Mouse (Mus musculus) cortical plate, adult 2 months (tissue): ENCODE measurements around the gene Gapvd1.

Source experiments
- CTCF ChIP-seq: fragments of 200-500 bp; IDR thresholded peaks from 2 replicates; pipeline ENCODE4 v1.5.1; 2011; ENCODE audit warnings: mild to moderate bottlenecking, control low read depth, low read length; ENCODE audit not compliant: insufficient read depth; ENCODE audit errors: extremely low read depth
- POLR2A ChIP-seq: fragments of 200-500 bp; IDR thresholded peaks from 2 replicates; pipeline ENCODE4 v1.6.1; 2011; ENCODE audit warnings: mild to moderate bottlenecking, low read length, control low read depth; ENCODE audit not compliant: insufficient read depth; ENCODE audit errors: extremely low read depth

GRCm38 (mm10) chr2:34642351-34642750, 112.7 kb downstream of the Gapvd1 start:
- no peak for TF ChIP-seq POLR2A
- TF ChIP-seq CTCF, result peak; percentile 36
